Comparison of ENCODE assay signal across 8 mouse cellular contexts in genomic region chr11:116333526-116334416, GRCm38 (mm10). TPM values are rescaled to one million over a fixed set of nuclear protein-coding genes. Genes with fewer than 3 reads are reported as not detected.
DNase-seq lines count a peak whose midpoint lies in the region; ATAC-seq and TF ChIP-seq lines count a peak whose summit lies in the region.
"Had no signal": no experiment of that assay in that cellular context is flagged by ENCODE, and none has a peak within 500 bp of the region (broad histone marks: within the 10 kb centered on the region; RNA-seq: fewer than 3 reads in every experiment).

No protein-coding gene starts in this region.

- peaks cover 56% of the 10 kb centered on the region for H3K4me1 ChIP-seq in intestine, embryonic 15.5 days (replicated peaks)
- peaks cover 36% of the 10 kb centered on the region for H3K4me1 ChIP-seq in liver, postnatal 0 days (ENCODE audit: insufficient read depth)

- TF ChIP-seq EP300 in liver, postnatal 0 days (IDR thresholded peaks at IDR 0.05; ENCODE audit: low read depth): no peak

- DNase-seq in ES-CJ7 (ENCODE audit: low read depth, low spot score) (peak; percentile 48), R1 (ENCODE audit: low read depth, low spot score) (peak; percentile 36)
- no peak for DNase-seq in liver, postnatal 0 days
- DNase-seq in left cerebral cortex, adult 18-20 months (ENCODE audit: low spot score in 2 of 2): no peak
- no peak for DNase-seq in frontal cortex, postnatal 10 days (ENCODE audit: low spot score in 2 of 2)
- DNase-seq in frontal cortex, postnatal 25 days (ENCODE audit: low spot score in 2 of 2): no peak

- H3K36me3 ChIP-seq in intestine, embryonic 15.5 days: no peaks in the 10 kb centered on the region
- H3K36me3 ChIP-seq in liver, postnatal 0 days (replicated peaks; ENCODE audit: insufficient read depth, low read length): no peaks in the 10 kb centered on the region

- TF ChIP-seq CTCF in liver, postnatal 0 days (IDR thresholded peaks at IDR 0.05; ENCODE audit: low read depth): no peak

- H3K9me3 ChIP-seq in intestine, embryonic 15.5 days: no peaks in the 10 kb centered on the region
- H3K9me3 ChIP-seq in liver, postnatal 0 days (ENCODE audit: low read length): no peaks in the 10 kb centered on the region

- H3K4me2 ChIP-seq in intestine, embryonic 15.5 days (replicated peaks): peak overlapping the region; percentile 96
- H3K4me2 ChIP-seq in liver, postnatal 0 days (ENCODE audit: low read depth, low read length): peak overlapping the region; percentile 40

- peak overlapping the region; percentile 60 for H3K4me3 ChIP-seq in intestine, embryonic 15.5 days (replicated peaks)
- H3K4me3 ChIP-seq in liver, postnatal 0 days (ENCODE audit: low read depth, low read length): peak overlapping the region; percentile 72

- peaks cover 22% of the 10 kb centered on the region for H3K27me3 ChIP-seq in intestine, embryonic 15.5 days (replicated peaks)
- H3K27me3 ChIP-seq in liver, postnatal 0 days (ENCODE audit: insufficient read depth, low read length): peaks cover 26% of the 10 kb centered on the region

- WGBS in intestine, embryonic 15.5 days: 22% methylated on average over 31 of the region's 31 CpGs
- WGBS in liver, postnatal 0 days (ENCODE audit: insufficient replicate concordance): 26% methylated on average over 31 of the region's 31 CpGs

- ATAC-seq in intestine, embryonic 15.5 days: no peak
- ATAC-seq in liver, postnatal 0 days: no peak

- 0 out of 2 replicates have a peak overlapping the region, but pooled peaks have one; percentile 1 for H3K27ac ChIP-seq in intestine, embryonic 15.5 days
- H3K27ac ChIP-seq in liver, postnatal 0 days (ENCODE audit: low read depth): no peak overlapping the region

- H3K9ac ChIP-seq in intestine, embryonic 15.5 days: 0 out of 2 replicates have a peak overlapping the region, but pooled peaks have one; percentile 24
- 0 out of 2 replicates have a peak overlapping the region, but pooled peaks have one; percentile 22 for H3K9ac ChIP-seq in liver, postnatal 0 days (replicated peaks)

RNA-seq across cellular contexts. Expression of gene Foxj1, which starts 1.4 kb away (rescaled TPM):
- 0.66 and 0.77 TPM in 2 replicates for polyA plus RNA-seq in intestine, embryonic 15.5 days (2015; fragmentation: Nextera tagmentation; extraction: Ambion mirVana)
- polyA plus RNA-seq in liver, postnatal 0 days (2015; fragmentation: Nextera tagmentation; extraction: Ambion mirVana): 0.07 and 0.14 TPM in 2 replicates
- total RNA-seq in left cerebral cortex, adult 18-20 months (2021): 1 to 10 TPM; 3.8 to 3.9 TPM
- total RNA-seq: neutrophil, adult 5-6 weeks had no signal

RNA-seq across cellular contexts. Expression of gene Exoc7, which starts 26.7 kb away (rescaled TPM):
- 52.1 and 52.5 TPM in 2 replicates for polyA plus RNA-seq in intestine, embryonic 15.5 days (2015; fragmentation: Nextera tagmentation; extraction: Ambion mirVana)
- 18.1 and 18.4 TPM in 2 replicates for polyA plus RNA-seq in liver, postnatal 0 days (2015; fragmentation: Nextera tagmentation; extraction: Ambion mirVana)
- total RNA-seq in left cerebral cortex, adult 18-20 months (2021): 100 to 1,000 TPM in 1 of 2 experiments, 10 to 100 TPM in 1; 91.1 to 103 TPM

RNA-seq across cellular contexts. Expression of gene Galr2, which starts 53.0 kb away (rescaled TPM):
- 0.19 and 0.21 TPM in 2 replicates for polyA plus RNA-seq in intestine, embryonic 15.5 days (2015; fragmentation: Nextera tagmentation; extraction: Ambion mirVana)
- not detected in 2 replicates for polyA plus RNA-seq in liver, postnatal 0 days (2015; fragmentation: Nextera tagmentation; extraction: Ambion mirVana)
- total RNA-seq in left cerebral cortex, adult 18-20 months (2021): not detected
- total RNA-seq: neutrophil, adult 5-6 weeks had no signal

RNA-seq across cellular contexts. Expression of gene Srp68, which starts 59.8 kb away (rescaled TPM):
- 95.2 and 96.7 TPM in 2 replicates for polyA plus RNA-seq in intestine, embryonic 15.5 days (2015; fragmentation: Nextera tagmentation; extraction: Ambion mirVana)
- 20.9 and 23.8 TPM in 2 replicates for polyA plus RNA-seq in liver, postnatal 0 days (2015; fragmentation: Nextera tagmentation; extraction: Ambion mirVana)
- total RNA-seq in left cerebral cortex, adult 18-20 months (2021): 10 to 100 TPM; 76.5 to 78.4 TPM

Comparison
In these comparisons a context has a peak if more than half of its experiments do, and no peak if none do; other contexts are left out.
1. DNase-seq: peak in ES-CJ7 (single experiment) and R1 (single experiment); none in liver, postnatal 0 days (single experiment), left cerebral cortex, adult 18-20 months (0 of 2), frontal cortex, postnatal 10 days (0 of 2) and frontal cortex, postnatal 25 days (0 of 2).